Mouse (Mus musculus) lung, embryonic 16.5 days (tissue): ENCODE measurements around the gene Clrn2. TPM values are rescaled to one million over a fixed set of nuclear protein-coding genes. Genes with fewer than 3 reads are reported as not detected.

Experiments used
- ATAC-seq: fragments of 200-750 bp; cut with Nextera tagmentation; 2 replicates; pipeline ENCODE4 v1.8.0; 2017; ENCODE audit warnings: low read depth, mild to moderate bottlenecking, moderate library complexity
- H3K27ac ChIP-seq: fragments of 300-500 bp; sonication (generic); 2 replicates; pipeline ENCODE4 v1.5.1; 2014; ENCODE audit warnings: mild to moderate bottlenecking, control low read depth, low read length
- H3K27me3 ChIP-seq: fragments of 300-500 bp; sonication (generic); 2 replicates; pipeline ENCODE4 v1.6.1; 2014; ENCODE audit warnings: low read depth, low read length, mixed read lengths; ENCODE audit not compliant: control insufficient read depth, insufficient read depth
- H3K36me3 ChIP-seq: fragments of 300-500 bp; sonication (generic); 2 replicates; pipeline ENCODE4 v1.6.1; 2014; ENCODE audit warnings: low read length; ENCODE audit not compliant: control insufficient read depth, insufficient read depth
- H3K4me1 ChIP-seq: fragments of 300-500 bp; sonication (generic); replicated peaks from 2 replicates; pipeline ENCODE4 v1.6.1; 2014; ENCODE audit warnings: low read length, mixed read lengths; ENCODE audit not compliant: control insufficient read depth, insufficient read depth
- H3K4me2 ChIP-seq: fragments of 300-500 bp; sonication (generic); 2 replicates; pipeline ENCODE4 v1.6.1; 2014; ENCODE audit warnings: low read depth, low read length, control low read depth
- H3K4me3 ChIP-seq: fragments of 300-500 bp; sonication (generic); 2 replicates; pipeline ENCODE4 v1.5.1; 2014; ENCODE audit warnings: mild to moderate bottlenecking, low read length, control low read depth
- H3K9ac ChIP-seq: fragments of 300-500 bp; sonication (generic); 2 replicates; pipeline ENCODE4 v1.6.1; 2014; ENCODE audit warnings: low read length, control low read depth
- H3K9me3 ChIP-seq: fragments of 300-500 bp; sonication (generic); 2 replicates; pipeline ENCODE4 v1.6.1; 2016; ENCODE audit warnings: low read length; ENCODE audit not compliant: control insufficient read depth
- WGBS: fragments of 180-500 bp; shearing (Covaris S2); extraction: QIAGEN DNeasy Blood & Tissue Kit; methylation state at CpG from one replicate; pipeline ENCODE4 v1.1.7; 2014; 5-methylcytosine and 5-hydroxymethylcytosine counted together
- polyA plus RNA-seq: library from polyadenylated mRNA; unstranded; fragments of >200 nt; fragmentation: Nextera tagmentation; extraction: Ambion mirVana; gene quantifications from 2 replicates; pipeline ENCODE4 v1.2.1, GENCODE M21; 2015

The Clrn2 gene
- polyA plus RNA-seq, 1 experiment from 2014 or later: not detected

- no peak for ATAC-seq
- Histone ChIP-seq H3K4me3 (no peak overlapping the region), H3K4me2 (no peak overlapping the region), H3K9ac (no peak overlapping the region), H3K4me1 (no peaks in the 10 kb centered on the region), H3K27ac (no peak overlapping the region), H3K27me3 (no peaks in the 10 kb centered on the region), H3K36me3 (no peaks in the 10 kb centered on the region), H3K9me3 (no peaks in the 10 kb centered on the region)
- 39% methylated on average over 1 of the region's 1 CpGs for WGBS
These were observed 27.0 kb upstream of the Clrn2 start for GRCm38 (mm10) chr5:45426416-45427034.

DNA sequence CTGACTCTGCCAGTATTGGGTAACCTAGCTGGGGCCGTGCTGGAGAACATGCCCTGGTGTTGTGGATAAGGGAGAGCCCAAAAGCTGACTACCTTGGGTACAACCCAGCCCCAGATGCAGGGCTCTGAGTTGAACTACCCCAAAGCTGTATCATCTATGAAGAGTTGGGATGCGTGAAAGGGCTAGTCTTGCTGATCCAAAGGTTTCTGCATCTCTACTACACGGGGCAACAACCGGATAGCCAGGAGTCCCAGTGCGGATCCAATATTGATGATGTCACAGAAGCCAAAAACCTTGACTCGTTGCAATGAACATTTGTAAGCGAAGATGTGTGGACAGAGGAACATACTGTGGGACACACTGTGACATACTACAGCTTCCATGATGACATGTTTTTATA lies 25.7 kb upstream of the Clrn2 start:
- ATAC-seq: no peak
- 93% methylated on average over 7 of the region's 7 CpGs for WGBS

GRCm38 (mm10) chr5:45435967-45436950 lies 17.3 kb upstream of the Clrn2 start:
- Histone ChIP-seq H3K4me3 (no peak overlapping the region), H3K36me3 (peaks cover 12% of the 10 kb centered on the region), H3K9ac (no peak overlapping the region), H3K27ac (no peak overlapping the region), H3K9me3 (no peaks in the 10 kb centered on the region), H3K4me1 (no peaks in the 10 kb centered on the region), H3K4me2 (no peak overlapping the region), H3K27me3 (no peaks in the 10 kb centered on the region)
- ATAC-seq: no peak
- 87% methylated on average over 14 of the region's 14 CpGs for WGBS

More for the DNA sequence above, 25.7 kb upstream of the Clrn2 start:
- H3K36me3 ChIP-seq: no peaks in the 10 kb centered on the region
- no peaks in the 10 kb centered on the region for H3K9me3 ChIP-seq
- no peak overlapping the region for H3K4me2 ChIP-seq
- H3K4me3 ChIP-seq: no peak overlapping the region
- H3K27ac ChIP-seq: no peak overlapping the region
- H3K9ac ChIP-seq: no peak overlapping the region
- no peaks in the 10 kb centered on the region for H3K4me1 ChIP-seq
- H3K27me3 ChIP-seq: no peaks in the 10 kb centered on the region

- no peak for ATAC-seq
- H3K9ac ChIP-seq: no peak overlapping the region
- H3K27ac ChIP-seq: no peak overlapping the region
- WGBS: 60% methylated on average over 4 of the region's 4 CpGs
- H3K9me3 ChIP-seq: no peaks in the 10 kb centered on the region
- no peaks in the 10 kb centered on the region for H3K4me1 ChIP-seq
- H3K4me2 ChIP-seq: no peak overlapping the region
- H3K36me3 ChIP-seq: peaks cover 12% of the 10 kb centered on the region
- H3K4me3 ChIP-seq: no peak overlapping the region
- H3K27me3 ChIP-seq: no peaks in the 10 kb centered on the region
These were observed 15.7 kb upstream of the Clrn2 start for GRCm38 (mm10) chr5:45437826-45438225.

- H3K4me1 ChIP-seq: no peaks in the 10 kb centered on the region
- no peaks in the 10 kb centered on the region for H3K27me3 ChIP-seq
- H3K4me3 ChIP-seq: no peak overlapping the region
- no peak overlapping the region for H3K4me2 ChIP-seq
- peaks cover 15% of the 10 kb centered on the region for H3K36me3 ChIP-seq
- H3K9ac ChIP-seq: no peak overlapping the region
- H3K9me3 ChIP-seq: no peaks in the 10 kb centered on the region
- WGBS: 85% methylated on average over 8 of the region's 8 CpGs
- no peak overlapping the region for H3K27ac ChIP-seq
- no peak for ATAC-seq
These were observed 15.2 kb upstream of the Clrn2 start for GRCm38 (mm10) chr5:45438301-45438700.

GRCm38 (mm10) chr5:45441124-45441523 lies 12.4 kb upstream of the Clrn2 start:
- H3K36me3 ChIP-seq: peaks cover 4% of the 10 kb centered on the region
- no peaks in the 10 kb centered on the region for H3K27me3 ChIP-seq
- no peaks in the 10 kb centered on the region for H3K9me3 ChIP-seq
- H3K4me2 ChIP-seq: no peak overlapping the region
- no peak overlapping the region for H3K4me3 ChIP-seq
- ATAC-seq: no peak
- H3K9ac ChIP-seq: no peak overlapping the region
- H3K4me1 ChIP-seq: no peaks in the 10 kb centered on the region
- whole genome bisulfite sequencing: 62% methylated on average over 3 of the region's 3 CpGs
- no peak overlapping the region for H3K27ac ChIP-seq

- WGBS: 56% methylated on average over 3 of the region's 3 CpGs
- H3K4me2 ChIP-seq: no peak overlapping the region
- H3K27ac ChIP-seq: no peak overlapping the region
- no peak overlapping the region for H3K4me3 ChIP-seq
- H3K36me3 ChIP-seq: peaks cover 4% of the 10 kb centered on the region
- H3K9ac ChIP-seq: no peak overlapping the region
- no peaks in the 10 kb centered on the region for H3K9me3 ChIP-seq
- no peak for ATAC-seq
- H3K4me1 ChIP-seq: no peaks in the 10 kb centered on the region
- no peaks in the 10 kb centered on the region for H3K27me3 ChIP-seq
These were observed 11.8 kb upstream of the Clrn2 start for GRCm38 (mm10) chr5:45441745-45442144.

DNA sequence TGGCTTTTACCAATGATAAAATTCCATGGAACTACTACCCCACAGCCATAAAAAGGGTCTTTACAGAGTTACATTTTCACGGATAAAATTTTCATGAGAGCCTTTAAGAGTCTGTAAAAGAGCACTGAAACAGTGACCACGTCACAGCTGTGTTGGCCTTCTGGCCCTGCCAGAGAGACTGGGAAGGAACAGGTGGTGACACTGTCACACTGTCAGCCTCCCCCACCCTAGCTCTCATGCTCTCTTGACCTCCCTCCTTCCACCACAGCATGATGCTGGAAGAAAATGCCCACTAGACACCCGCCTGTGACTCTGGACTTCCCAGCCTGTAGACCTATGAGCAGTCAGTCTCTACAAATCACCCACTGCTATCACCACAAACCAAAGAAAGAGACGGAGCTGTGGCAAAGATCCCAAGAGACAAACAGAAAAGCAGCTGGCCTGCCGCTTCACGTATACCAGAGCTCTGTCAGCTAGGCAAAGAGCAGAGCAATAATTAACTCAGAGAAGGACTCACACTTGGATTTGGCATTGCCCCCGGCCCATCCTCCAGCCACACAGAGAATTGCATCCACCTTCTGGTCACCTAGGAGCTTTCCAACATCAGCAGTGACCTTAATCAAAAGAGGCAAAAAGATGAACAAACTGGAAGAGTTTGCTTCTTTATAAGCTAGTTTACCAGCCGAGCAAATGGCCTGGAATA lies 9.3 kb upstream of the Clrn2 start:
- H3K9me3 ChIP-seq: no peaks in the 10 kb centered on the region
- ATAC-seq: no peak
- H3K27me3 ChIP-seq: no peaks in the 10 kb centered on the region
- 85% methylated on average over 8 of the region's 8 CpGs for WGBS
- no peak overlapping the region for H3K4me3 ChIP-seq
- H3K27ac ChIP-seq: no peak overlapping the region
- no peak overlapping the region for H3K4me2 ChIP-seq
- no peak overlapping the region for H3K9ac ChIP-seq
- H3K4me1 ChIP-seq: peaks cover 8% of the 10 kb centered on the region
- peaks cover 4% of the 10 kb centered on the region for H3K36me3 ChIP-seq

DNA sequence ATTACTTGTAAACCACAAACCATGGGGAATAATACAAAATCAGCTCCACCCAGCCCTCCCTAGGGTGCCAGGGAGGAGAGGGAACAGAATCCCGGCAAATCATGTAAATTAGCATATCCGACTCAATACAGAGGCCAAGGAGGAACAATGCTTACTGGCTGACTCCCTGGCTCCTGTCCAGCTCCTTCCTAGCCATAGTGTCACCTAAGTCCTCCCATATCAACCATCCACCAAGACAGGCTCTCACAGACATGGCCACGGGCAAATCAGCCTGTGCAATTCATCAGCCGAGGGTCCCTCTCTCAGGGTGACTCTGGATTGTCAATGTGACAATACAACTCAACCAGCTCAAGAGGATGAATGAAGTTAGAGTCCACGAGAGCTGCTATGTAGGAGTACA lies 4.9 kb upstream of the Clrn2 start:
- Histone ChIP-seq H3K36me3 (no peaks in the 10 kb centered on the region), H3K4me1 (peaks cover 12% of the 10 kb centered on the region), H3K4me3 (peak overlapping the region; percentile 83), H3K4me2 (peak overlapping the region; percentile 99), H3K27me3 (no peaks in the 10 kb centered on the region), H3K27ac (no peak overlapping the region), H3K9ac (0 out of 2 replicates have a peak overlapping the region, but pooled peaks have one; percentile 9), H3K9me3 (no peaks in the 10 kb centered on the region)
- 53% methylated on average over 5 of the region's 5 CpGs for WGBS
- no peak for ATAC-seq
